Mouse (Mus musculus) heart, postnatal 10 days (tissue): ENCODE data around the gene Gm21258. TPM values are rescaled to one million over a fixed set of nuclear protein-coding genes. Genes with fewer than 3 reads are reported as not detected.
"Not testable (repeated sequence)": the region's sequence is repeated elsewhere in the genome, so short reads cannot be mapped to it uniquely, and the experiment has no call there.

ENCODE experiments used
- DNase-seq, 2 experiments: peaks; one replicate each; pipeline ENCODE4 v3.0.0; 2021
- intact Hi-C: fragments of 180-260 bp; cut with DNase I; formaldehyde crosslinking; loops from one replicate; pipeline ENCODE4 v1.15.1; 2025
- total RNA-seq, 2 experiments: library from RNA; stranded (reverse); gene quantifications; 2 replicates each; pipeline ENCODE4 v1.2.3; 2021

Gene Gm21258
- total RNA-seq: not detected

DNA sequence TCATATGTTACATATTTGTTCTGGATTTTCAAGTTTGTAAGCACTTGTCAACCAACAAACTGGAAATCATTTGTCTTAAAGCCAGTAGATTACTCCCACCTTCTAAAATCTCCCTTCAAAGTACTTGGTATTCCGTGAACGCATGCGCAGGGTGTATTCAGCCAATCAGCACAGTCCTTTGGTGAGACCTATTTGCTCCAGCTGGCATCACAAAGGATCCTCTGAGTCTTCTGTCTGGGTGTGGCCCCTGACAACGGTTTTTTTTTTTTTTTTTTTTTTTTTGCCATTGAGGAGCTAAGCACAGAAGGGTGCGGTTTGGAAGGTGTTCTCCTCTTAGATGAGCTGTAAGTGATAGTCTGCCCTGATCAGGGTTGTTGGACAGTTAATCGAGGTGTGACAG, at the start of gene Gm21258:
Gene Gm21258 (plus strand): TSS at position 301 of the 400 bp plus-strand sequence.
- DNase-seq, intact Hi-C loops: not testable (repeated sequence)
